Mouse (Mus musculus) heart, adult 8-10 months (tissue): ENCODE data around the gene Glb1. TPM values are rescaled to one million over a fixed set of nuclear protein-coding genes. Genes with fewer than 3 reads are reported as not detected.

ENCODE experiments used
- DNase-seq: peaks from one replicate; pipeline ENCODE4 v3.0.0; 2022; ENCODE audit warnings: low spot score
- total RNA-seq, 4 experiments: library from RNA; stranded (reverse); gene quantifications; 2 replicates each; pipeline ENCODE4 v1.2.4; 2022

Gene Glb1
- total RNA-seq, 4 experiments from 2014 or later, result 13.4 to 15.8 (median 14.8) TPM

DNA sequence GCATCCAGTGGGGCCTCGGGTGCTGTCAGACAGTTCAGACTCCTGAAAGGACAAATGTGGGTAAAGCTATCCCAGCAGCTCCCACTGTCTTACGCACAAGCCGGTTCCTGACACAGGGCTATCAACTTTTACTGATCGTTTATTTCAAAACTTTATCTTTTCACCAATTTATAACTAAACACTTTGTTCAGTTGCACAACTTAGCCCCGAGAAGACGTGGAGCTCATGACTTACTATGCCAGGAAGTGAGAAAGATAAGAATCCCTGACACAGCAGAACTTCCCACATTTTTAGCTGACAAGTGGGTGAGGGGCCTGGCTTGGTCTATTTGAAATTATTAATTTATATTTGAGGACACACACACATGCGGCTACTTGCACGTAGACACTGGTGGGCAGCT, 6.2 kb upstream of the Glb1 start:
- DNase-seq, result no peak

DNA sequence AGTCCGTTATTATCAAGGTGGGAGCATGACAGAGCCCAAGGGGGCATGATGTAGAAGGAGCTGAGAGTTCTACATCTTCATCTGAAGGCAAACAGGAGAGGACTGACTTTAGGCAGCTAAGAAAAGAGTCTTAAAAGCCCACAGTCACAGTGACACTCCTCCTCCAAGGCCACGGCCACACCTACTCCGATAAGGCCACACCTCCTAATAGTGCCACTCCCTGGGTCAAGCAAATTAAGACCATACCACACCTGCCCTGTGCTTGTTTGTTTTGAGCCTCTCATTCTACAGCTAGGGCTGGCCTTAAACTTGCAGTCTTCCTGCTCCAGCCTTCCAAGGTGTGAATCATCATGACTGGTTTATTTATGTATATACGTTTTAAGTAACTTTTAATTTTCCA, 5.6 kb upstream of the Glb1 start:
- DNase-seq, result no peak

DNA sequence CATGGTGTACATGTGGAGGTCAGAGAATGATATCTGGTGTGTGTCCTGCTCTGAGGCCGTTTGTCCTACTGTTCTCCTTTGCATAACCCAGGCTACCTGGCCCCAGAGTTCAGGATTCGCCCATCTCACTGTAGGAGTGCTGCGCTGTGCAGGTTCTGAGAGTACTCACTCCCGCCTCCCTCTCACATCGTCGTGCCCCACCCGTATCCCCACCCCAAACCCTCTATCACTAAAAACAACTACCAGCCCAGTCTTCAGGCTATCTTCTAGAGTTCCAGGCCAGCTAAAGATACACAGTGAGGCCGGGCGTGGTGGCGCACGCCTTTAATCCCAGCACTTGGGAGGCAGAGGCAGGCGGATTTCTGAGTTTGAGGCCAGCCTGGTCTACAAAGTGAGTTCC, 1.2 kb upstream of the Glb1 start:
- no peak for DNase-seq

DNA sequence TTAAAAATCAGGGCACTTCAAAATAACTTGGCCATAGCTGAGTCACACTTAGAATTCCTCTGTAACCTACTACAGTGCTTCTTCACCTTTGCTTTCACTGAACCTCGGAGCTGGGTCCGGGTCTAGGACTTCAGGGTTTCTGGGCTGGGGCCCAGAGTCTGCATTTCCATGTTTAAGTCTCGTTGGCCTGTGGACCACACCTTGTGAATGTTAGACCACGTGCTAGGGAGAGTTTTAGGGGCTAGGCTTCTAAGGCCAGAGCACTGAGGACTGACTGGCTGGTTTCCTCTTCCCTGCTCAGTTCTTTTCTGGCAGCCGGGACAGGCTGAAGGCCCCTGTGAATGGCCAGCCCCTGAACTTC, 308 bp upstream of the Glb1 start:
- no peak for DNase-seq

DNA sequence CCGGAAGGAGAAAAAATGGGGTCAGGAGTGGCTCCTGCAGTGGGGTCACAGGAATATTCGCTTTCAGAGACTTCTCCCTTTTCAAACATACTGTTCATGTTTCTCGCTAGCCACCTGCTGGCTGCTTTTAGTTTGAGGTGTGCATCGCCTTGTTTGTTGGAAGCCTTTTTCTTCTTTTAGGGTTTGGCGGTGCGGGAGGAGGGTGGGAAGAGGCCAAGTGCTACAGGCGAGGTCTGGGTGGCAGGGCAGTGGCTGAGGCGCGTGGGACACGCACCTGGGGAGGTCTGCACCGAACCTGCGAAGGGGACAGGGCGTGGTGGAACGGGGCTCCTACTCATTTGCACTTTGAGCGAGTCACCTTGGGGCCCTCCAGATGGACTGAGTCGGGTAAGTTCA, 807 bp downstream of the Glb1 start:
- DNase-seq, result no peak

DNA sequence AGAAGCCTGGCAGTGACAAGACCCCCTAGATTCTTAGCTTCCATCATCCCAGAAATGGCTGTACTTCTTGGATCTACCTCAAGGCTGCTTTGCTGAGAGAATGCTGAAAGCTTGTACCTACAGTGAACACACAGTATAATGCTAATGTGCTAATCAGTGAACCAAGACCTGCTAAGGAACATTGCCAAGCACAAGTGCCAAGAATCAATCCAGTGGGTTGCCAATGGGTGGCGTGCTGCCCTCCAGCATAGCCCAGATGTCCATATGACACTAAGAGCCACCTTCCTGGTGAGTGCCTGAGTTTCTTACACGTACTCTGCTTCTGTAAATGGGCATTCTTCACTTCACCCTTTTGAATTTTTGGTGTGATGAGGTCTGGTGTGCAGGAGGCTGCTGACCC, 6.8 kb downstream of the Glb1 start:
- no peak for DNase-seq

DNA sequence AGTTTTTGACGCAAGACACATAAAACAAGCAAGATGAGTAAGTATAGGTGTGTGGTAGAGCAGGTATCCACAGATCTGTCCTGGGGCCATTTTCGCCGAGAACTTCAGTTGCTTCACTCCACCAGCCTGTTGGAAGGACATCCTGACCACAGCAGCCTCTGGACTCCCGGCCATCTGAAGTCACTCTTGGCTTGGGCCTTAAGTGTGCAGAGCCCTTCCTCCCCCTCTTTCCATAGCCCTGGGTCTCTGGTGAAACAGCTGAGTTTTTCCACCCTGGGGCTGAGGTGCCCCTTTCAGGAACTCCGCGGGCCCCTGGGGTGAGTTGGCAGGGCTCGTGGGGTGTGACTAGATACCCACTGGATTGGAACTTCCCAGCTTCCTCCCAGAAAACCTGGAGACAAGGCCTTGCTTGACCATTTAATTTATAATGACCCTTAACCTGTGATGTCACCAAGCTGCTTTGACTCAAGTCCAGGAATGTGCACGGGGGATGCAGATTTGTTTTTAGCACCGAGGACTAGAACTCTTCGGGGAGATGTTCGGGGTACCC, 9.5 kb downstream of the Glb1 start:
- no peak for DNase-seq

DNA sequence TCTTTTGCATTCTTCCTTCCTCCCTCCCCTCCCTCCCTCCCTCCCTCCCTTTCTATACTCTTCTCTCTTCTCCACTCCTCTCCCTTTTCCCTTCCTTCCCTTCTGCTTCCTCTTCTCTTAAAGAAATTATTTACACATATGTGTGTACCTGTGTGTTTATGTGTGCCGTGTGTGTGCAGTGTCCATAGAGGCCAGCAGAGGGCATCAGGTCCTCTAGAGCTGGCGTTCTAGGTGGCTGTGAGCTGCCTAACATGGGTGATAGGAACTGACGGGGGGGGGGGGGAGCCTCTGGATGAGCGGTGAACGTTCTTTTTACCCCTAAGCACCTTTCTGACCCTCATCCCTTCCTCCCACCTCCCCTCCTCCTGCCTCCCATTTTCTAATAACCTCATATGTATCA, 10.4 kb downstream of the Glb1 start:
- no peak for DNase-seq

DNA sequence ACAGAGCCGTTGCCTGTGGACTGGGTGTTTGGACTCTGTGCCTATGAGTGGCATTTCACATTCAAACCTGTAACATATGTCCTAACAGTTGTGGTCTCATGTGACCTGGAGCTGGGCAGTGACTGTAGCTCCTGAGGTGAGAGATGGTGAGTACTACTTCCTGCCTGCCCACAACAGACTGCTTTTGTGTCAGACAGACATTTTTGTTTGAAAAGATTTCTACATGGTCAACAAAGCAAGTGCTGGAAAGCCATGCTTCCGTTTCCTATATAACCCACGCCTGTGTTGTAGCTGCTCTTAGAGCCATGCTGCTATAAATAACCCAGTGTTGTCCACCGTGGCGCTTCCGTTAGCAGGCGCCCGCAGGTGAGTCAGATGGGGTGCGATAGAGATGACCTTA, 11.5 kb downstream of the Glb1 start:
- DNase-seq, result no peak

DNA sequence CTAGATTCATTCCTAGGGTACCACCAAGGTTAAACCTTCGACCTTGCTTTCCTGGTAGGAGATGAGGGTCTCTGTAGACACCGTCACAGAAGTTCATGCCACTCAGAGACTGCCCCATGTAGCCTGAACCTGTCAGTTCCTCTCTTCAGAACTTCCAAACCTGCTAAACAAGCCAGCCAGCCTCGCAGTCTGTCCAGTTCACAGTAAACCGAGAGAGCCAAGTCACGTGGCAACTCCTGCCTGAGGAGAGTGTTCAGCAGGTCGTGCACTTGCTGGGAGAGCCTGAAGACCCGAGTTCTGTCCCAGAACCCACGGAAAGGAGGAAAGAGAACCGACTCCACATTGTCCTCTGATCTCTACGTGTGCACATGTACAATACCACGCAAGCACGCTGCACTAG, 13.0 kb downstream of the Glb1 start:
- no peak for DNase-seq

DNA sequence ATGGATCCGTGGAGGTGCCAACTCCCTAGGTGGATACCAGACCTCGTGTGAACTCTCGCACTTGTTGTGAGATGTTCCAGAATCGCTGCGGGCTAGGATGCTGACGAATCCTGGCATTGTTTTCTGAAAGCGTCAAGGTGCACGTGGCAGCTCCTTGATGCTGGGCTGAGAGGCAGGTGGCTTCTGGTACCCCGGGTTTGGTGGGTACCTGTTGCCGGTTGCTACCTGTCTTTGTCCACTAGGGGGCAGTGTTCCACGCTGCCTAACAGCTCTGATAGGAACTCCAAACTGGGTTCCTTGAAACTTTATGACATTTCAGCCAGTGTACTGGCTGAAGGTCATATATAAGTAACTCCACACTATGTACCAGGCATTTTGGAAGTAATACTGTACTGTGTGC, 14.8 kb downstream of the Glb1 start:
- DNase-seq, result peak; percentile 17

DNA sequence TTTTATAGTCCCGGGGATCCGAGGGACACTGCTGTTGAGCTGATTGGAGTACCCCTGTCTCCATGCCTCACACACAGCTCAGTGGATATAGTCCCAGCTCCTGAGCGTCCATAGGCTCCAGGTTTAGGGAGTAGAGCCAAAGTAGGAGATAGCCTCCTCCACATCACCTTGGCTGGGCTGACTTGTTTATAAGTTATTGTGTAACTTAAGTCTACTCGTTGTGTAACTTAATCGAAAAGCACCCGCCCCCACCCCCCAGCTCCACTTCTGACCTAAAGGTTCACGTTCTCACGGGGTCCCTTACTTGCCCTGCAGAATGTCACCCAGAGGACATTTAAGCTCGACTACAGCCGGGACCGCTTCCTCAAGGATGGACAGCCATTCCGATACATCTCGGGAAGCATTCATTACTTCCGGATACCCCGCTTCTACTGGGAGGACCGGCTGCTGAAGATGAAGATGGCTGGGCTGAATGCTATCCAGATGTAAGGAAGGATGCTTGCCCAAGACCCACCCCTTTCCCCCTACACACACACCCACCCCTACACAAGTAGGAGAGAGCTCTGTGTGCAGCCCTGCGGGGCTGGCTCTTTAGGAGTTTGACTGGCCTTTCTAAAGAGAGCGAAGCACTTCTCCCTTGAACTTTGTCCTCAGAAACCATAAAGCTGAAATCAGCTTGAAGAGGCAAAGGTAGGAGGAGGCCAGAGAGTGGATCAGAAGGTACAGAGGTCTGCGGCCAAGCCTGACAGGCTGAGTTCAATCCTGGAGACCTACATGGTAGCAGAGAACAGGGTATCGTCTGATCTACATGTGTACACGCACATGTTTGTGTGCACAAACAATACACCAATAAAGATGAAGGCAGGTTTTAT, 16.0 kb downstream of the Glb1 start:
- no peak for DNase-seq

DNA sequence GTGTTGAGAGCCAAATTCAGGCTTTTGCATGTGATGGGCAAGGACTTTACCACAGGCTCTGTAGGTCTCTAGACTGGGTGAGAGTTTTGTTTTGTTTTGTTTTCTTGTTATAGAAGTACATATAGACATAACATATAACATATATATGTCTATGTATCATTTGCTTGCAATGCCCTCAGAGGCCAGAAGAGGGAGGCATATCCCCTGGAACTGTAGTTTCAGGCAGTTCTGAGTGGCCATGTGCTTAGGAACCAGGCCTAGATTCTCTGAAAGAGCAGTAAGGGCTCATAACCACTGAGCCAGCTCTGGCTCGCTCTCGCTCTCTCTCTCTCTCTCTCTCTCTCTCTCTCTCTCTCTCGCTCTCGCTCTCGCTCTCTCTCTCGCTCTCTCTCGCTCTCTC, 17.3 kb downstream of the Glb1 start:
- DNase-seq, result no peak

DNA sequence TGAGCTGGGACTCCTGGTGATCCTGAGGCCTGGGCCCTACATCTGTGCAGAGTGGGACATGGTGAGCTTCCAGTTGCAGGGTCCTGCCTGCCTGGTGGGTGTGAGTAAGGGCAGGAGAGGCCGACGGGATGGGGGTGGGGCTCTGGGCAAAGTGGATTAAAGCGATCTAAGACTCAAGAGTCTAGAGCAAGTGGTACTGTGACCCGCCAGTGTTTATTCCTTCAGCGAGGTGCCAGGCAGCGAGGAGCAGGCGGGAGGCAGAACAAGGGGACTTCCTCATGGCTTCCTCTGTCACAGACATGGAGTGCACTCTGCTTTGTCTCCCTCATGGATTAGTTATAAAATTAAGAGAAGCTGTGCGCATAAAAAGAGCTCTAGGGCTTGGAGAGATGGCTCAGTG, 19.6 kb downstream of the Glb1 start:
- no peak for DNase-seq

DNA sequence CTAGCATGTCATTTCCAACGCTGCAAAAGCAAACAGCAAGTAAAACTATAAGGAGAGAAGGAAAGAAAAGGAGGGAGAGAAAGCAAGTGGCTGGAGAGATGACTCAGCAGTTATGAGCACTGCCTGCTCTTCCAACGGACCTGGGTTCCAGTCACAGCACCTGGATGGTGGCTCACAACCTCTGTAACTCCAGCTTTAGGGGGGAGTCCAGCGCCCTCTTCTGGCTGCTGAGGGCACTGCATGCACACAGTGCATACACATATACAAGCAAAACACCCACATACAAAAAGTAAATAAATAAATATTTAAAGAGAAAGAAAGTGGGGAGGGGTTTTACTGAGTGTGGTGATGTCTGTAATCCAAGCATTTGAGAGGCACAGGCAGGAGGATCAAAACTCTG, 20.2 kb downstream of the Glb1 start:
- no peak for DNase-seq

DNA sequence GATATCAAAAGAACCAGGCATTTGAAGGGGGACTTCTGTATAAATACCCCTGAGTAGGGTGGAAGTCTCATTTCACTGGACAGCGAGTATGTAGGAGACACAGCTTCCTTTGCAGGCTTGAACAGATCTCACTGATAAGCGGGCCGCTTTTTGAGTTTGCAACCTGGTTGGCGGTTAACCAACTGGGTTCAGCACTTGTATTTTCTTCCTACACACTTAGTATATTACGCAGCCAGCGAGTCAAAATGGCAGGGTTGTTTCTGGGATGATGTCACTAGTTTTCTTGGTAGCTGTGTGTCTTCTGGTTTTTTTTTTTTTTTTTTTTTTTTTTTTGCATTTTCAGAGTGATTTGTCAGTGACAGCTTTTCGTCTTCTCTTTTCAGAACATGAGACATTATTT, 20.9 kb downstream of the Glb1 start:
- no peak for DNase-seq

DNA sequence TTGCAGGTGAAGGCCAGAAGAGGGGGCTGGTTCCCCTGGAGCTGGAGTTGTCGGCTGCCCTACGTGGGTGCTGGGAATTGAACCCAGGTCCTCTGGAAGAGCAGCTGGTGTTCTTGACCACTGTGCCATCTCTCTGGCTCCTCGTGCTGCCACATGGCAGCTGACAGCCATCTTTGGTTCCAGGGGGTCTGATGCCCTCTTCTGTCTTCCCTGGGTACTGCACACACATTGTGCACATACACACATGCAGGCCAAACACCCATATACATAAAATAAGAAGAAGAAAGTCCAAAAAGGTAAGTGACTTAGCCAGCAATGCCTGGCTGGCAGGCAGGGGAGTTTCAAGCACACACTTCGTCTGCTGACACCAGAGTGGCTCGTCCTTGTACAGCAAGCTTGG, 24.7 kb downstream of the Glb1 start:
- no peak for DNase-seq

DNA sequence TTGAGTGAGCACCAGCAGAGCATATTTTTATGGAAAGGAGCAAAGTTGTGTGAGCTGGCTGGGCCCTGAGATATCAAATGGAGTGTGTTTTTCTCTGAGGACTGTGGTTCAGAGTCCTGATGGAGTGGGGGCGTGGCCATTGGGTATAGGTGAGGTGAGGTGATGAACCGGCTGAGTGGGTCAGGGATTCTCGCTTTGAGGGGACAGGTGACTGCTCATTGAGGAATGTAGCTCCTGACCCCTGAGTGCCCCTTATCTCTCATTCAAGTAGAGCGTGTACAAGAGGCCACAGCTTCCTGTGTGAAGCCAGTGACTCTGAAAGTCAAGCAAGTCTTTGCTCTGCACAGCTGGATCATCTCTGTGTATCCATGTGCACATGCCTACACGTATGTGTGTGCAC, 25.3 kb downstream of the Glb1 start:
- DNase-seq, result no peak

DNA sequence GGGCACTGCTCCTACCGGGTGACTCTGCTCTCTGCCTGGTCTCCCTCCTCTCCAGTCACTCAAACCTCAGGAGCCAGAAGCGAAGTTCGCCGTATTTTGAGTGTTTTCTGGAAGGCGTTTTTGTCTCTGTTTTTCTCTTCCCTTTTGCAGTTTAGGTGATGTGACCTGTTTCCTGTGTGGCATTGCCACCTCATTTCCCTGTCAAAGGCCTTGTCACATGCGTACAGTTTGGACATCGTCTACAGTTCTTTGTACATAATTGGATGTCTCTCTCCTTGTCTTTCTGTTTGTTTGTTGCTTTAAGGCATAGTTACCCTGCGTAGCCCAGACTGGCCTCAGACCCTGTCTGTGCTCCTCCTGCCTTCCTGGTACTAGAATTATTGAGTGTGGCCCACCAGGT, 26.5 kb downstream of the Glb1 start:
- no peak for DNase-seq

DNA sequence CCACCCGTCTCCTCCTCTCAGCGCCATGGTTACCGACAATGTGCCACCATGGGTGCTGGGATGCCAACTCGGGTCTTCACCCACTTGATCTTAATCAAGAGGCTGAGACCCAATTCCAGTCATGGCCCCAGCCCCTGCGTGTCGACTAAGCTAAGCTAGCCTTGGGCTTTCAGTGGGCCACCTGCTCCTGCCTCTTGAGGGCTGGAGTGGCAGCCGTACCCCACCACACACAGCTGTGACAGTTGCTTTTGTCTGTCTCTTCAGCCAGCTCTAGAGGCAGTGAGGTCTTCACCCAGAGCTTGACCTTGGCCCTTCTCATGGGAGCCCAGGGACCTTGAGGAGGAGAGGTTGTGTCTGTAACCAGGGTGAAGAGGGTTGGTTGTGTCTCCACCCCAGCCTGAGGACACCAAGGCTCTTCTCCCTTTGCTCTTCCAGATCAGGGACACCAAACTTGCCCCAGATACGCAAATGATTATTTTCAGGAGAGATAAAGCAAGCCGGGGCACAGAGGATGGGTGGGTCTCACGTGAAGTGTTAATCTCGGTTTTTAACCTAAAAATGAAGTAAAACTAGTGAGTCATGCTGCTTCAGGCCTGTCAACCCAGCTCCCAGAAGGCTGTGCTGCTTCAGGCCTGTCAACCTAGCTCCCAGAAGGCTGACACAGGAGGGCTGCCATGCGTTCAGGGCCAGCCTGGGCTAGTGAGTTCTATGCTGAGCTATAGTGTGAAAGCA, 27.4 kb downstream of the Glb1 start:
- DNase-seq, result no peak

DNA sequence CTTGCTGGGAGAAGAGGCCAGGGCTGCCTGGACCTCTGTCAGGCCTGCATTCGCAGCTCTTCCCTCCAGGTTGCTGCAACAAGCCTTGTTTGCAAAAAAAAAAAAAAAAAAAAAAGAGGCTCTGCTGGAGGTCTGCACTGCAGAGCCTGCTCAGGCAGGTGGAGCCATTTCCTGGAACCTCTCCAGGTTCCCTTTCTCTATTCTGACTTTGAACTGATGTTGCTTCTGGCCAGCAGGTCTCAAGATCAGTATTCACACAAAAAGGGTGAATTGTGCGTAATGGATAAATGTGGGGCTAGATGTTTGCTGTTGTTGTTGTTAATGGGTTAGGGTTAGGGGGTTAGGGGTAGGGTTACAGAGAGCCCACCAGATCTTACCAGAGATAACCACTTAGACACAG, 34.8 kb downstream of the Glb1 start:
- DNase-seq, result no peak

DNA sequence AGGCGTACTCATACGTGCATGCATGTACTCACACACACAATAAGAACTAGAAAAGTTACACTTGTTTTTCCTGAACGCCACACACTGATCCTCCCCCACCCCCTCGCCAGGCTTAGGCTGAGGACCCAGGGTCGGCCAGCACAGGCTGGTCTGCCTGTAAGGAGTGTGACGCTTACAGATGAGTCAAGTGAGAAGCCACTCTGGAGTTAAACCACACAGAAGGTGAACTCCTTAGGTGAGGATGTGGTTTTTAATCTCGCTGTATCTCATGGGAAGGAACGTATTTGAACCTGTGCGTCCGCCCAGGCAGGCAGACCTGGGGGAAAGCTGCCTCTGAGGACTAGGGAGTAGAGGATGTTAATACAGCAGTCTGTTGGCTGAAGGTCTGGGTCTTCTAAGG, 39.7 kb downstream of the Glb1 start:
- DNase-seq, result no peak

DNA sequence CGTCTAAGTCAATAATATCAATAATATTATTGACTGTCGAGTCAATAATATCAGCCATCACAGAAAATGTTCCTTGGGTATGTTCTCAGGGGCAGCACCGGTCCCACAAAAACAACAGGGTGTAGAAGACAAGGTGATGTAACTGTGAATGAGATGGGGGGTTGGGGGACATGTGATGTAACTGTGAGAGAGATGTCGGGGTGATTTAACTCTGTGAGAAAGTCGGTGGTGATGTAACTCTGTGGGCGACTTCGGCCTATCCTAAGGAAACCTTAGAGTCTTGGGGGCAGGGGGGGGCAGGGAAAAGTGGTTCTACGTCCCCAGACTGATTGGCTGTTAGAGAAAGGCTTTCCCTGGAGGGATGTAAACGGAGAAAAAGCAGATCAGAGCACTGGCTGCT, 41.3 kb downstream of the Glb1 start:
- DNase-seq, result no peak
